ENCODE assay signal across 17 mouse cellular contexts in genomic region chr8:122142428-122142827, GRCm38 (mm10).
A peak's percentile ranks its signal among the peaks of the same experiment; 100 is the strongest.
DNase-seq lines count a peak whose midpoint lies in the region; ATAC-seq lines count a peak whose summit lies in the region.
"Had no signal": no experiment of that assay in that cellular context is flagged by ENCODE, and none has a peak within 500 bp of the region (broad histone marks: within the 10 kb centered on the region; RNA-seq: fewer than 3 reads in every experiment).

No protein-coding gene starts in this region.

- no peaks in the 10 kb centered on the region for H3K36me3 ChIP-seq in heart, embryonic 10.5 days
- H3K36me3 ChIP-seq in heart, embryonic 15.5 days: no peaks in the 10 kb centered on the region
- H3K36me3 ChIP-seq: embryonic facial prominence, embryonic 10.5 days; embryonic facial prominence, embryonic 12.5 days; forebrain, embryonic 15.5 days had no signal

- 0 out of 2 replicates have a peak, but pooled peaks cover 7% of the 10 kb centered on the region for H3K27me3 ChIP-seq in heart, embryonic 10.5 days (ENCODE audit: insufficient read depth, poor library complexity, severe bottlenecking)
- H3K27me3 ChIP-seq in heart, embryonic 15.5 days: no peaks in the 10 kb centered on the region
- H3K27me3 ChIP-seq: embryonic facial prominence, embryonic 12.5 days; forebrain, embryonic 13.5 days; forebrain, embryonic 15.5 days had no signal

- no peak for ATAC-seq in heart, embryonic 15.5 days (replicated peaks; ENCODE audit: insufficient number of reproducible peaks, insufficient read depth, low FRiP score, low read depth)
- ATAC-seq: activated CD4-positive, CD25-positive, alpha-beta regulatory T cell, adult 4 months; forebrain, embryonic 13.5 days; forebrain, embryonic 15.5 days had no signal

- intact Hi-C loops in heart, postnatal 25 days (cut with DNase I): no loop called here
- intact Hi-C loops in heart, postnatal 10 days (cut with DNase I): loop anchor here (5.0 kb wide), 1 partner anchor 60 kb away; no protein-coding TSS in a partner anchor

- H3K4me3 ChIP-seq in heart, embryonic 10.5 days: no peak overlapping the region
- H3K4me3 ChIP-seq in heart, embryonic 15.5 days: no peak overlapping the region
- H3K4me3 ChIP-seq: embryonic facial prominence, embryonic 10.5 days; embryonic facial prominence, embryonic 12.5 days; forebrain, embryonic 13.5 days; forebrain, embryonic 15.5 days had no signal

- peak; percentile 39 to 42 for DNase-seq in heart, adult 18-20 months
- no peak for DNase-seq in heart, adult 8-10 months (ENCODE audit: low spot score)
- DNase-seq in heart, embryonic 10.5 days (ENCODE audit: low spot score): no peak
- DNase-seq in heart, adult 9 months (ENCODE audit: low spot score in 2 of 2): no peak
- DNase-seq in heart, postnatal 25 days (ENCODE audit: low spot score): no peak
- peak; percentile 46 to 53 for DNase-seq in heart, postnatal 10 days
- no peak for DNase-seq in T-cell, adult 2 months (ENCODE audit: low spot score)
- DNase-seq: adrenal gland, adult 8-10 months; adrenal gland, postnatal 14 days; adrenal gland, postnatal 36 days; cerebellum, adult 11-12 months had no signal

- H3K9ac ChIP-seq in heart, embryonic 15.5 days: no peak overlapping the region
- H3K9ac ChIP-seq: embryonic facial prominence, embryonic 12.5 days; forebrain, embryonic 13.5 days; forebrain, embryonic 15.5 days had no signal

- peak overlapping the region; percentile 47; the same call in 1 of the 2 replicates for H3K27ac ChIP-seq in heart, embryonic 10.5 days
- 0 out of 2 replicates have a peak overlapping the region, but pooled peaks have one; percentile 1 for H3K27ac ChIP-seq in heart, embryonic 15.5 days
- H3K27ac ChIP-seq: embryonic facial prominence, embryonic 10.5 days; embryonic facial prominence, embryonic 12.5 days; forebrain, embryonic 13.5 days; forebrain, embryonic 15.5 days had no signal

- H3K4me2 ChIP-seq in heart, embryonic 15.5 days: no peak overlapping the region
- H3K4me2 ChIP-seq: embryonic facial prominence, embryonic 12.5 days; forebrain, embryonic 13.5 days; forebrain, embryonic 15.5 days had no signal

- 79% methylated on average over 4 of the region's 4 CpGs for WGBS in heart, embryonic 10.5 days
- 73% methylated on average over 4 of the region's 4 CpGs for WGBS in heart, embryonic 15.5 days

- H3K4me1 ChIP-seq in heart, embryonic 10.5 days: peaks cover 56% of the 10 kb centered on the region
- peaks cover 26% of the 10 kb centered on the region for H3K4me1 ChIP-seq in heart, embryonic 15.5 days (replicated peaks)
- H3K4me1 ChIP-seq: embryonic facial prominence, embryonic 12.5 days; forebrain, embryonic 13.5 days; forebrain, embryonic 15.5 days had no signal

- H3K9me3 ChIP-seq in heart, embryonic 10.5 days: no peaks in the 10 kb centered on the region
- no peaks in the 10 kb centered on the region for H3K9me3 ChIP-seq in heart, embryonic 15.5 days (replicated peaks)
- H3K9me3 ChIP-seq: embryonic facial prominence, embryonic 10.5 days; embryonic facial prominence, embryonic 12.5 days; forebrain, embryonic 13.5 days; forebrain, embryonic 15.5 days had no signal

Comparison
In these comparisons a context has a peak if more than half of its experiments do, and no peak if none do; other contexts are left out.
1. DNase-seq: peak in heart, adult 18-20 months (2 of 2) and heart, postnatal 10 days (2 of 2); none in heart, adult 8-10 months (single experiment), heart, embryonic 10.5 days (single experiment), heart, adult 9 months (0 of 2), heart, postnatal 25 days (single experiment) and T-cell, adult 2 months (single experiment).